Comparison of ENCODE assay signal across 9 mouse cellular contexts in genomic region chr3:88071783-88072182, GRCm38 (mm10). TPM values are rescaled to one million over a fixed set of nuclear protein-coding genes. Genes with fewer than 3 reads are reported as not detected.
DNase-seq lines count a peak whose midpoint lies in the region; ATAC-seq lines count a peak whose summit lies in the region.
"Had no signal": no experiment of that assay in that cellular context is flagged by ENCODE, and none has a peak within 500 bp of the region (broad histone marks: within the 10 kb centered on the region; RNA-seq: fewer than 3 reads in every experiment).

No protein-coding gene starts in this region.

- 0 out of 2 replicates have a peak, but pooled peaks have one; percentile 47 for ATAC-seq in heart, embryonic 15.5 days (replicated peaks; ENCODE audit: insufficient number of reproducible peaks, insufficient read depth, low FRiP score, low read depth)
- 0 out of 2 replicates have a peak, but pooled peaks have one; percentile 20 for ATAC-seq in liver, embryonic 11.5 days (replicated peaks; ENCODE audit: low FRiP score)
- ATAC-seq in neural tube, embryonic 12.5 days (ENCODE audit: low FRiP score, low read depth) = peak; percentile 68
- peak; percentile 70; the same call in 1 of the 2 replicates for ATAC-seq in stomach, embryonic 16.5 days (ENCODE audit: insufficient read depth, low FRiP score)

- no peaks in the 10 kb centered on the region for H3K9me3 ChIP-seq in heart, embryonic 15.5 days (replicated peaks)
- no peaks in the 10 kb centered on the region for H3K9me3 ChIP-seq in liver, embryonic 11.5 days (ENCODE audit: control insufficient read depth, low read length)
- no peaks in the 10 kb centered on the region for H3K9me3 ChIP-seq in neural tube, embryonic 12.5 days
- no peaks in the 10 kb centered on the region for H3K9me3 ChIP-seq in stomach, embryonic 16.5 days (replicated peaks; ENCODE audit: control insufficient read depth, low read length)

- peak; percentile 81 to 88 for DNase-seq in CD8-positive naive resting alpha-beta T cell, adult 2 months (ENCODE audit: low read depth in 2 of 2, low spot score in 2 of 2)
- peak; percentile 46 for DNase-seq in brain, embryonic 18.5 days (ENCODE audit: low read depth, low spot score)
- DNase-seq in fibroblast of lung, adult 2 months (ENCODE audit: low read depth) = peak; percentile 62
- DNase-seq in kidney, postnatal 10 days = peak; percentile 89
- DNase-seq in liver, embryonic 11.5 days (ENCODE audit: low spot score) = peak; percentile 82

- H3K36me3 ChIP-seq in heart, embryonic 15.5 days = no peaks in the 10 kb centered on the region
- no peaks in the 10 kb centered on the region for H3K36me3 ChIP-seq in liver, embryonic 11.5 days (ENCODE audit: control insufficient read depth, insufficient read depth, low read length)
- no peaks in the 10 kb centered on the region for H3K36me3 ChIP-seq in neural tube, embryonic 12.5 days
- no peaks in the 10 kb centered on the region for H3K36me3 ChIP-seq in stomach, embryonic 16.5 days (ENCODE audit: control insufficient read depth, insufficient read depth, low read length)

- no peak overlapping the region for H3K27ac ChIP-seq in heart, embryonic 15.5 days
- no peak overlapping the region for H3K27ac ChIP-seq in liver, embryonic 11.5 days (ENCODE audit: low read depth, low read length)
- no peak overlapping the region for H3K27ac ChIP-seq in neural tube, embryonic 12.5 days
- no peak overlapping the region for H3K27ac ChIP-seq in stomach, embryonic 16.5 days (ENCODE audit: low read length)

- H3K4me3 ChIP-seq in heart, embryonic 15.5 days = no peak overlapping the region
- H3K4me3 ChIP-seq in liver, embryonic 11.5 days (ENCODE audit: low read depth, low read length) = no peak overlapping the region
- no peak overlapping the region for H3K4me3 ChIP-seq in neural tube, embryonic 12.5 days
- H3K4me3 ChIP-seq in stomach, embryonic 16.5 days (replicated peaks; ENCODE audit: low read length) = no peak overlapping the region

- 1% methylated on average over 5 of the region's 5 CpGs for WGBS in heart, embryonic 15.5 days
- 2% methylated on average over 5 of the region's 5 CpGs for WGBS in liver, embryonic 11.5 days
- WGBS in neural tube, embryonic 12.5 days = 4% methylated on average over 5 of the region's 5 CpGs
- WGBS in stomach, embryonic 16.5 days = 3% methylated on average over 5 of the region's 5 CpGs

- no peak overlapping the region for H3K9ac ChIP-seq in heart, embryonic 15.5 days
- H3K9ac ChIP-seq in liver, embryonic 11.5 days (ENCODE audit: low read depth, low read length) = no peak overlapping the region
- H3K9ac ChIP-seq in neural tube, embryonic 12.5 days = 0 out of 2 replicates have a peak overlapping the region, but pooled peaks have one; percentile 2
- H3K9ac ChIP-seq in stomach, embryonic 16.5 days (ENCODE audit: low read length) = no peak overlapping the region

- H3K27me3 ChIP-seq in heart, embryonic 15.5 days = peaks cover 35% of the 10 kb centered on the region
- no peaks in the 10 kb centered on the region; the same call in none of the 2 replicates for H3K27me3 ChIP-seq in liver, embryonic 11.5 days (replicated peaks; ENCODE audit: control insufficient read depth, insufficient read depth, low read length)
- no peaks in the 10 kb centered on the region; the same call in 1 of the 2 replicates for H3K27me3 ChIP-seq in neural tube, embryonic 12.5 days (replicated peaks)
- no peaks in the 10 kb centered on the region for H3K27me3 ChIP-seq in stomach, embryonic 16.5 days (ENCODE audit: control insufficient read depth, insufficient read depth, low read length)

- no peaks in the 10 kb centered on the region for H3K4me1 ChIP-seq in heart, embryonic 15.5 days (replicated peaks)
- H3K4me1 ChIP-seq in liver, embryonic 11.5 days (replicated peaks; ENCODE audit: control insufficient read depth, insufficient read depth, low read length) = no peaks in the 10 kb centered on the region
- no peaks in the 10 kb centered on the region for H3K4me1 ChIP-seq in neural tube, embryonic 12.5 days
- no peaks in the 10 kb centered on the region for H3K4me1 ChIP-seq in stomach, embryonic 16.5 days (ENCODE audit: control insufficient read depth, insufficient read depth, low read length)

- H3K4me2 ChIP-seq in heart, embryonic 15.5 days = no peak overlapping the region
- no peak overlapping the region for H3K4me2 ChIP-seq in liver, embryonic 11.5 days
- no peak overlapping the region for H3K4me2 ChIP-seq in neural tube, embryonic 12.5 days (replicated peaks)
- no peak overlapping the region for H3K4me2 ChIP-seq in stomach, embryonic 16.5 days (ENCODE audit: low read depth, low read length)

RNA-seq across cellular contexts. Expression of gene Ttc24, which starts 6.3 kb away (rescaled TPM):
- polyA plus RNA-seq in heart, embryonic 15.5 days (2015; fragmentation: Nextera tagmentation; extraction: Ambion mirVana) = 0.32 TPM in 1 of 2 replicates, not detected in the other
- not detected in 2 replicates for polyA plus RNA-seq in liver, embryonic 11.5 days (2014; fragmentation: Nextera tagmentation; extraction: Ambion mirVana)
- polyA plus RNA-seq in neural tube, embryonic 12.5 days (2016; fragmentation: Nextera tagmentation; extraction: Ambion mirVana) = not detected in 2 replicates
- polyA plus RNA-seq in stomach, embryonic 16.5 days (2015; fragmentation: Nextera tagmentation; extraction: Ambion mirVana) = not detected in 2 replicates

RNA-seq across cellular contexts. Expression of gene Iqgap3, which starts 10.0 kb away (rescaled TPM):
- polyA plus RNA-seq in heart, embryonic 15.5 days (2015; fragmentation: Nextera tagmentation; extraction: Ambion mirVana) = 21.1 and 25.1 TPM in 2 replicates
- 16.8 and 19.1 TPM in 2 replicates for polyA plus RNA-seq in liver, embryonic 11.5 days (2014; fragmentation: Nextera tagmentation; extraction: Ambion mirVana)
- polyA plus RNA-seq in neural tube, embryonic 12.5 days (2016; fragmentation: Nextera tagmentation; extraction: Ambion mirVana) = 14.1 and 14.3 TPM in 2 replicates
- 17.1 and 22.0 TPM in 2 replicates for polyA plus RNA-seq in stomach, embryonic 16.5 days (2015; fragmentation: Nextera tagmentation; extraction: Ambion mirVana)

RNA-seq across cellular contexts. Expression of gene Naxe, which starts 13.5 kb away (rescaled TPM):
- 137 and 155 TPM in 2 replicates for polyA plus RNA-seq in heart, embryonic 15.5 days (2015; fragmentation: Nextera tagmentation; extraction: Ambion mirVana)
- polyA plus RNA-seq in liver, embryonic 11.5 days (2014; fragmentation: Nextera tagmentation; extraction: Ambion mirVana) = 98.7 and 106 TPM in 2 replicates
- 129 and 141 TPM in 2 replicates for polyA plus RNA-seq in neural tube, embryonic 12.5 days (2016; fragmentation: Nextera tagmentation; extraction: Ambion mirVana)
- 166 and 173 TPM in 2 replicates for polyA plus RNA-seq in stomach, embryonic 16.5 days (2015; fragmentation: Nextera tagmentation; extraction: Ambion mirVana)

RNA-seq across cellular contexts. Expression of gene Gpatch4, which starts 28.9 kb away (rescaled TPM):
- polyA plus RNA-seq in heart, embryonic 15.5 days (2015; fragmentation: Nextera tagmentation; extraction: Ambion mirVana) = 15.4 and 20.6 TPM in 2 replicates
- 60.6 and 60.7 TPM in 2 replicates for polyA plus RNA-seq in liver, embryonic 11.5 days (2014; fragmentation: Nextera tagmentation; extraction: Ambion mirVana)
- polyA plus RNA-seq in neural tube, embryonic 12.5 days (2016; fragmentation: Nextera tagmentation; extraction: Ambion mirVana) = 28.9 and 29.1 TPM in 2 replicates
- 29.7 and 30.1 TPM in 2 replicates for polyA plus RNA-seq in stomach, embryonic 16.5 days (2015; fragmentation: Nextera tagmentation; extraction: Ambion mirVana)

RNA-seq across cellular contexts. Expression of gene Hapln2, which starts 44.4 kb away (rescaled TPM):
- polyA plus RNA-seq in heart, embryonic 15.5 days (2015; fragmentation: Nextera tagmentation; extraction: Ambion mirVana) = 0.15 TPM in 1 of 2 replicates, not detected in the other
- not detected in 2 replicates for polyA plus RNA-seq in liver, embryonic 11.5 days (2014; fragmentation: Nextera tagmentation; extraction: Ambion mirVana)
- polyA plus RNA-seq in neural tube, embryonic 12.5 days (2016; fragmentation: Nextera tagmentation; extraction: Ambion mirVana) = 0.24 and 0.60 TPM in 2 replicates
- 0.18 TPM in 1 of 2 replicates, not detected in the other for polyA plus RNA-seq in stomach, embryonic 16.5 days (2015; fragmentation: Nextera tagmentation; extraction: Ambion mirVana)
- polyA plus RNA-seq: gonadal fat pad, adult 2 months had no signal

Comparison
In these comparisons a context has a peak if more than half of its experiments do, and no peak if none do; other contexts are left out.
1. ATAC-seq: peak in every context shown above with its lines; median percentile 70 in stomach, embryonic 16.5 days; 68 in neural tube, embryonic 12.5 days; 47 in heart, embryonic 15.5 days; 20 in liver, embryonic 11.5 days.